Mouse (Mus musculus): Measurements from ENCODE around the gene 5730522E02Rik. TPM values are rescaled to one million over a fixed set of nuclear protein-coding genes. Genes with fewer than 3 reads are reported as not detected.

5730522E02Rik gene
- polyA plus RNA-seq, 1 experiment from 2014 or later, result 8.4 TPM

GRCm38 (mm10) chr11:25992216-25992615, 218.3 kb downstream of the 5730522E02Rik start:
- no peak overlapping the region for H3K4me2 ChIP-seq (replicated peaks)
- H3K27me3 ChIP-seq, result no peaks in the 10 kb centered on the region
- H3K4me1 ChIP-seq, result 0 out of 2 replicates have a peak, but pooled peaks cover 5% of the 10 kb centered on the region
- no peaks in the 10 kb centered on the region for H3K36me3 ChIP-seq
- no peak overlapping the region for H3K27ac ChIP-seq (replicated peaks)
- no peak overlapping the region for H3K9ac ChIP-seq (replicated peaks)
- ATAC-seq (ENCODE audit: low FRiP score, low read depth), result no peak
- H3K9me3 ChIP-seq, result no peaks in the 10 kb centered on the region
- WGBS, result 94% methylated on average over 1 of the region's 1 CpGs
- H3K4me3 ChIP-seq, result no peak overlapping the region

- Histone ChIP-seq H3K9me3 (no peaks in the 10 kb centered on the region), H3K27ac (replicated peaks) (no peak overlapping the region), H3K27me3 (no peaks in the 10 kb centered on the region), H3K4me1 (no peaks in the 10 kb centered on the region), H3K4me3 (no peak overlapping the region), H3K9ac (replicated peaks) (no peak overlapping the region), H3K4me2 (replicated peaks) (no peak overlapping the region), H3K36me3 (no peaks in the 10 kb centered on the region)
- ATAC-seq (ENCODE audit: low FRiP score, low read depth), result no peak
- 79% methylated on average over 5 of the region's 5 CpGs for WGBS
Measured at GRCm38 (mm10) chr11:25978736-25979276, 231.8 kb downstream of the 5730522E02Rik start.

GRCm38 (mm10) chr11:25941504-25941903, 269.1 kb downstream of the 5730522E02Rik start:
- no peaks in the 10 kb centered on the region for H3K36me3 ChIP-seq
- 79% methylated on average over 5 of the region's 5 CpGs for WGBS
- H3K4me3 ChIP-seq, result no peak overlapping the region
- no peak for ATAC-seq (ENCODE audit: low FRiP score, low read depth)
- H3K9me3 ChIP-seq, result no peaks in the 10 kb centered on the region
- no peak overlapping the region for H3K27ac ChIP-seq (replicated peaks)
- no peaks in the 10 kb centered on the region for H3K4me1 ChIP-seq
- H3K27me3 ChIP-seq, result no peaks in the 10 kb centered on the region
- H3K9ac ChIP-seq (replicated peaks), result no peak overlapping the region
- no peak overlapping the region for H3K4me2 ChIP-seq (replicated peaks)

GRCm38 (mm10) chr11:25940716-25941294, 269.8 kb downstream of the 5730522E02Rik start:
- H3K4me3 ChIP-seq, result no peak overlapping the region
- H3K27me3 ChIP-seq, result no peaks in the 10 kb centered on the region
- H3K4me2 ChIP-seq (replicated peaks), result no peak overlapping the region
- ATAC-seq (ENCODE audit: low FRiP score, low read depth), result no peak
- H3K9ac ChIP-seq (replicated peaks), result no peak overlapping the region
- H3K4me1 ChIP-seq, result no peaks in the 10 kb centered on the region
- H3K36me3 ChIP-seq, result no peaks in the 10 kb centered on the region
- H3K27ac ChIP-seq (replicated peaks), result no peak overlapping the region
- 73% methylated on average over 4 of the region's 4 CpGs for WGBS
- no peaks in the 10 kb centered on the region for H3K9me3 ChIP-seq

GRCm38 (mm10) chr11:25926267-25926666, 284.3 kb downstream of the 5730522E02Rik start:
- 59% methylated on average over 2 of the region's 2 CpGs for WGBS

GRCm38 (mm10) chr11:25902321-25902720, 308.2 kb downstream of the 5730522E02Rik start:
- no peaks in the 10 kb centered on the region for H3K4me1 ChIP-seq
- H3K4me2 ChIP-seq (replicated peaks), result no peak overlapping the region
- H3K4me3 ChIP-seq, result no peak overlapping the region
- ATAC-seq (ENCODE audit: low FRiP score, low read depth), result no peak
- no peaks in the 10 kb centered on the region for H3K27me3 ChIP-seq
- no peak overlapping the region for H3K27ac ChIP-seq (replicated peaks)
- 84% methylated on average over 2 of the region's 2 CpGs for WGBS
- no peak overlapping the region for H3K9ac ChIP-seq (replicated peaks)
- H3K9me3 ChIP-seq, result no peaks in the 10 kb centered on the region
- no peaks in the 10 kb centered on the region for H3K36me3 ChIP-seq

More at GRCm38 (mm10) chr11:25926267-25926666, 284.3 kb downstream of the 5730522E02Rik start:
- no peaks in the 10 kb centered on the region for H3K4me1 ChIP-seq
- H3K36me3 ChIP-seq, result no peaks in the 10 kb centered on the region
- H3K27me3 ChIP-seq, result no peaks in the 10 kb centered on the region
- no peaks in the 10 kb centered on the region for H3K9me3 ChIP-seq
- no peak for ATAC-seq (ENCODE audit: low FRiP score, low read depth)
- no peak overlapping the region for H3K27ac ChIP-seq (replicated peaks)
- no peak overlapping the region for H3K9ac ChIP-seq (replicated peaks)
- H3K4me2 ChIP-seq (replicated peaks), result no peak overlapping the region
- no peak overlapping the region for H3K4me3 ChIP-seq

- Histone ChIP-seq H3K36me3 (no peaks in the 10 kb centered on the region), H3K27me3 (no peaks in the 10 kb centered on the region), H3K4me2 (replicated peaks) (no peak overlapping the region), H3K4me1 (no peaks in the 10 kb centered on the region), H3K9me3 (no peaks in the 10 kb centered on the region), H3K9ac (replicated peaks) (no peak overlapping the region), H3K4me3 (no peak overlapping the region), H3K27ac (replicated peaks) (no peak overlapping the region)
- WGBS, result 86% methylated on average over 2 of the region's 2 CpGs
- ATAC-seq (ENCODE audit: low FRiP score, low read depth), result no peak
Measured at GRCm38 (mm10) chr11:25901666-25902065, 308.9 kb downstream of the 5730522E02Rik start.

- no peaks in the 10 kb centered on the region for H3K36me3 ChIP-seq
- H3K27me3 ChIP-seq, result no peaks in the 10 kb centered on the region
- no peak overlapping the region for H3K27ac ChIP-seq (replicated peaks)
- no peak for ATAC-seq (ENCODE audit: low FRiP score, low read depth)
- H3K9me3 ChIP-seq, result no peaks in the 10 kb centered on the region
- 88% methylated on average over 3 of the region's 3 CpGs for WGBS
- no peaks in the 10 kb centered on the region for H3K4me1 ChIP-seq
- no peak overlapping the region for H3K9ac ChIP-seq (replicated peaks)
- H3K4me2 ChIP-seq (replicated peaks), result no peak overlapping the region
- H3K4me3 ChIP-seq, result no peak overlapping the region
Measured at GRCm38 (mm10) chr11:25893906-25894305, 316.7 kb downstream of the 5730522E02Rik start.

GRCm38 (mm10) chr11:25872983-25873382, 337.6 kb downstream of the 5730522E02Rik start:
- no peak for ATAC-seq (ENCODE audit: low FRiP score, low read depth)

GRCm38 (mm10) chr11:25872317-25872716, 338.2 kb downstream of the 5730522E02Rik start:
- Histone ChIP-seq H3K27ac (replicated peaks) (peak overlapping the region; percentile 22), H3K4me1 (peaks cover 11% of the 10 kb centered on the region), H3K4me2 (replicated peaks) (no peak overlapping the region), H3K36me3 (no peaks in the 10 kb centered on the region), H3K27me3 (no peaks in the 10 kb centered on the region; the same call in 1 of the 2 replicates), H3K9ac (replicated peaks) (no peak overlapping the region; the same call in 1 of the 2 replicates), H3K4me3 (no peak overlapping the region), H3K9me3 (no peaks in the 10 kb centered on the region)
- peak; percentile 78 for ATAC-seq (ENCODE audit: low FRiP score, low read depth)
- WGBS, result 13% methylated on average over 4 of the region's 4 CpGs

More at GRCm38 (mm10) chr11:25872983-25873382, 337.6 kb downstream of the 5730522E02Rik start:
- Histone ChIP-seq H3K27me3 (no peaks in the 10 kb centered on the region; the same call in 1 of the 2 replicates), H3K4me2 (replicated peaks) (no peak overlapping the region), H3K4me3 (no peak overlapping the region), H3K9me3 (no peaks in the 10 kb centered on the region), H3K27ac (replicated peaks) (no peak overlapping the region), H3K4me1 (peaks cover 11% of the 10 kb centered on the region), H3K9ac (replicated peaks) (no peak overlapping the region), H3K36me3 (no peaks in the 10 kb centered on the region)

GRCm38 (mm10) chr11:25866292-25866691, 344.3 kb downstream of the 5730522E02Rik start:
- Histone ChIP-seq H3K4me3 (no peak overlapping the region), H3K27me3 (no peaks in the 10 kb centered on the region)
- no peak for ATAC-seq (ENCODE audit: low FRiP score, low read depth)

GRCm38 (mm10) chr11:25862686-25863085, 347.9 kb downstream of the 5730522E02Rik start:
- Histone ChIP-seq H3K27ac (replicated peaks) (no peak overlapping the region), H3K4me1 (peaks cover 5% of the 10 kb centered on the region; the same call in 1 of the 2 replicates), H3K9me3 (no peaks in the 10 kb centered on the region), H3K4me2 (replicated peaks) (no peak overlapping the region), H3K36me3 (no peaks in the 10 kb centered on the region), H3K4me3 (no peak overlapping the region), H3K9ac (replicated peaks) (no peak overlapping the region), H3K27me3 (no peaks in the 10 kb centered on the region)
- WGBS, result 10% methylated on average over 9 of the region's 9 CpGs
- peak; percentile 86 for ATAC-seq (ENCODE audit: low FRiP score, low read depth)

More at GRCm38 (mm10) chr11:25866292-25866691, 344.3 kb downstream of the 5730522E02Rik start:
- Histone ChIP-seq H3K4me1 (peaks cover 5% of the 10 kb centered on the region; the same call in 1 of the 2 replicates), H3K9ac (replicated peaks) (no peak overlapping the region), H3K27ac (replicated peaks) (no peak overlapping the region), H3K9me3 (no peaks in the 10 kb centered on the region), H3K36me3 (no peaks in the 10 kb centered on the region), H3K4me2 (replicated peaks) (no peak overlapping the region)
- 80% methylated on average over 2 of the region's 2 CpGs for WGBS

Measured in midbrain, embryonic 12.5 days (tissue).